Mouse (Mus musculus): ENCODE results near the gene Mixl1. TPM values are rescaled to one million over a fixed set of nuclear protein-coding genes. Genes with fewer than 3 reads are reported as not detected.

Gene Mixl1
- total and polyA plus RNA-seq, 2 experiments from 2014 or later, result not detected

- ATAC-seq (peak; percentile 63; the same call in 1 of the 2 replicates), DNase-seq (ENCODE audit: low spot score) (peak; percentile 73)
- H3K4me1 ChIP-seq (ENCODE audit: insufficient read depth, low read length), result no peaks in the 10 kb centered on the region
- no peak overlapping the region for H3K4me2 ChIP-seq (ENCODE audit: low read depth, low read length)
- TF ChIP-seq CTCF (IDR thresholded peaks at IDR 0.05; ENCODE audit: low read depth), result peak; percentile 94
- no peaks in the 10 kb centered on the region for H3K36me3 ChIP-seq (ENCODE audit: insufficient read depth, low read length)
- WGBS, result 49% methylated on average over 5 of the region's 5 CpGs
- no peaks in the 10 kb centered on the region for H3K9me3 ChIP-seq (ENCODE audit: low read length)
- H3K4me3 ChIP-seq (ENCODE audit: low read length), result no peak overlapping the region
- H3K27me3 ChIP-seq (ENCODE audit: insufficient read depth, low read length), result no peaks in the 10 kb centered on the region
- H3K27ac ChIP-seq, result no peak overlapping the region
- no peak overlapping the region for H3K9ac ChIP-seq (replicated peaks; ENCODE audit: low read length)
These were observed 23.3 kb upstream of the Mixl1 start for GRCm38 (mm10) chr1:180719951-180720689.

- H3K4me1 ChIP-seq (ENCODE audit: insufficient read depth, low read length), result no peaks in the 10 kb centered on the region
- H3K27ac ChIP-seq, result no peak overlapping the region
- 84% methylated on average over 6 of the region's 6 CpGs for WGBS
- no peak for TF ChIP-seq CTCF (IDR thresholded peaks at IDR 0.05; ENCODE audit: low read depth)
- no peak overlapping the region for H3K9ac ChIP-seq (replicated peaks; ENCODE audit: low read length)
- DNase-seq (ENCODE audit: low spot score) (no peak), ATAC-seq (no peak)
- no peaks in the 10 kb centered on the region for H3K36me3 ChIP-seq (ENCODE audit: insufficient read depth, low read length)
- no peaks in the 10 kb centered on the region for H3K9me3 ChIP-seq (ENCODE audit: low read length)
- no peaks in the 10 kb centered on the region for H3K27me3 ChIP-seq (ENCODE audit: insufficient read depth, low read length)
- H3K4me3 ChIP-seq (ENCODE audit: low read length), result no peak overlapping the region
- no peak overlapping the region for H3K4me2 ChIP-seq (ENCODE audit: low read depth, low read length)
These were observed 22.6 kb upstream of the Mixl1 start for GRCm38 (mm10) chr1:180719483-180719882.

GRCm38 (mm10) chr1:180718756-180719155 lies 21.9 kb upstream of the Mixl1 start:
- no peaks in the 10 kb centered on the region for H3K36me3 ChIP-seq (ENCODE audit: insufficient read depth, low read length)
- no peak for DNase-seq (ENCODE audit: low spot score)
- 74% methylated on average over 5 of the region's 5 CpGs for WGBS

GRCm38 (mm10) chr1:180708935-180709776 lies 12.3 kb upstream of the Mixl1 start:
- H3K4me3 ChIP-seq (ENCODE audit: low read length), result no peak overlapping the region

More at GRCm38 (mm10) chr1:180718756-180719155, 21.9 kb upstream of the Mixl1 start:
- Histone ChIP-seq H3K9ac (replicated peaks; ENCODE audit: low read length) (no peak overlapping the region), H3K4me2 (ENCODE audit: low read depth, low read length) (no peak overlapping the region), H3K27ac (no peak overlapping the region), H3K4me3 (ENCODE audit: low read length) (no peak overlapping the region), H3K27me3 (ENCODE audit: insufficient read depth, low read length) (no peaks in the 10 kb centered on the region), H3K4me1 (ENCODE audit: insufficient read depth, low read length) (no peaks in the 10 kb centered on the region), H3K9me3 (ENCODE audit: low read length) (no peaks in the 10 kb centered on the region)
- TF ChIP-seq CTCF (IDR thresholded peaks at IDR 0.05; ENCODE audit: low read depth), result no peak
- no peak for ATAC-seq

GRCm38 (mm10) chr1:180707813-180708212 lies 11.0 kb upstream of the Mixl1 start:
- Histone ChIP-seq H3K9me3 (ENCODE audit: low read length) (no peaks in the 10 kb centered on the region), H3K27me3 (ENCODE audit: insufficient read depth, low read length) (no peaks in the 10 kb centered on the region), H3K9ac (replicated peaks; ENCODE audit: low read length) (no peak overlapping the region), H3K4me2 (ENCODE audit: low read depth, low read length) (no peak overlapping the region), H3K27ac (no peak overlapping the region), H3K4me3 (ENCODE audit: low read length) (no peak overlapping the region), H3K36me3 (ENCODE audit: insufficient read depth, low read length) (no peaks in the 10 kb centered on the region), H3K4me1 (ENCODE audit: insufficient read depth, low read length) (no peaks in the 10 kb centered on the region)
- ATAC-seq (no peak), DNase-seq (ENCODE audit: low spot score) (no peak)
- no peak for TF ChIP-seq CTCF (IDR thresholded peaks at IDR 0.05; ENCODE audit: low read depth)
- 81% methylated on average over 3 of the region's 3 CpGs for WGBS

More at GRCm38 (mm10) chr1:180708935-180709776, 12.3 kb upstream of the Mixl1 start:
- TF ChIP-seq CTCF (IDR thresholded peaks at IDR 0.05; ENCODE audit: low read depth), result no peak
- no peaks in the 10 kb centered on the region for H3K4me1 ChIP-seq (ENCODE audit: insufficient read depth, low read length)
- no peaks in the 10 kb centered on the region for H3K36me3 ChIP-seq (ENCODE audit: insufficient read depth, low read length)
- no peaks in the 10 kb centered on the region for H3K27me3 ChIP-seq (ENCODE audit: insufficient read depth, low read length)
- no peak for ATAC-seq
- H3K9me3 ChIP-seq (ENCODE audit: low read length), result no peaks in the 10 kb centered on the region
- WGBS, result 79% methylated on average over 14 of the region's 14 CpGs
- H3K27ac ChIP-seq, result no peak overlapping the region
- H3K4me2 ChIP-seq (ENCODE audit: low read depth, low read length), result no peak overlapping the region
- DNase-seq (ENCODE audit: low spot score), result no peak
- no peak overlapping the region for H3K9ac ChIP-seq (replicated peaks; ENCODE audit: low read length)

- ATAC-seq (no peak), DNase-seq (ENCODE audit: low spot score) (no peak)
- TF ChIP-seq CTCF (IDR thresholded peaks at IDR 0.05; ENCODE audit: low read depth), result no peak
- H3K4me2 ChIP-seq (ENCODE audit: low read depth, low read length), result no peak overlapping the region
- no peak overlapping the region for H3K9ac ChIP-seq (replicated peaks; ENCODE audit: low read length)
- no peaks in the 10 kb centered on the region for H3K36me3 ChIP-seq (ENCODE audit: insufficient read depth, low read length)
- H3K4me1 ChIP-seq (ENCODE audit: insufficient read depth, low read length), result no peaks in the 10 kb centered on the region
- no peaks in the 10 kb centered on the region for H3K9me3 ChIP-seq (ENCODE audit: low read length)
- 63% methylated on average over 3 of the region's 3 CpGs for WGBS
- H3K27ac ChIP-seq, result no peak overlapping the region
- no peaks in the 10 kb centered on the region for H3K27me3 ChIP-seq (ENCODE audit: insufficient read depth, low read length)
- no peak overlapping the region for H3K4me3 ChIP-seq (ENCODE audit: low read length)
These were observed 10.5 kb upstream of the Mixl1 start for GRCm38 (mm10) chr1:180707368-180707767.
